Mouse (Mus musculus): ENCODE data around the gene Gm11273.
"Not testable (repeated sequence)": the region's sequence is repeated elsewhere in the genome, so short reads cannot be mapped to it uniquely, and the experiment has no call there.

The Gm11273 gene

DNA sequence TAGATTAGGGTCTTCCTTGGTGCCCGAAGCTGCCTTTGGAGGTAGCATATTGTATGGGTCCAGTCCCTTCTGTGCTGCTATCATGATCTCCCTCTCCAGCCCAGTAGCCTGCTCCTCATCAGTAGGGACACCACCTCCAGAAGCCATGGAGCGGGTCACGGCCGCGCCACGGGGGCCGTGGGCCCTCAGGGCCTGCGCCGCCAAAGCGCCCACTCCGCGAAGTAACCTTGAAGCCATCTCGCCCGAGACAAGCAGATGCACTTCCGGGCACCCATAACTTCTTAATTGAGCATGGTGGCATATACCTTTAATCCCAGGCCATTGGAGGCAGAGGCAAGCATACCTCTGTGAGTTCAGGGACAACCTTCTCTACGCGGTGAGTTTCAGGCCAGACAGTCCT, at the start of gene Gm11273:
Gene Gm11273 (minus strand): TSS at position 237 of the 400 bp plus-strand sequence.
- DNase-seq (ENCODE audit: low spot score in 2 of 2) = not testable (repeated sequence)

GRCm38 (mm10) chr13:21550416-21551110, 49.3 kb upstream of the Gm11273 start:
- no peak for DNase-seq (ENCODE audit: low spot score in 2 of 2)

DNA sequence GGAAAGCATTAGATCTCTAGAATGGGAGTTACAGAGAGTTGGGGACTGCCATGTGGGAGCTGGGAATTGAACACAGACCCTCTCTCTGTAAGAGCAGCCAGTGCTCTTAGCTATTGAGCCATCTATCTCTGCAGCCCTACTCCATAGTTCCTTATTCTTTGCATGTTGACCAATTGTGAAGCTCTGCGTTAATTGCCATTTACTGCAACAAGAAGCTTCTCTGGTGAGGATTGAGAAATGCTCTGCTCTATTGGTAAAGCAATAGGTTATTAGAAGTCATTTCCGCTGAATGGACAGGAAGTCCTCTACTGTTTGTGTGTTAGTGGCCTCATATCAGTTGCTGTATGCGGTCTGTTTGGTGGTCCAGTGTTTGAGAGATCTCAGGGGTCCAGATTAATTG, 48.3 kb upstream of the Gm11273 start:
- DNase-seq (ENCODE audit: low spot score in 2 of 2) = no peak

DNA sequence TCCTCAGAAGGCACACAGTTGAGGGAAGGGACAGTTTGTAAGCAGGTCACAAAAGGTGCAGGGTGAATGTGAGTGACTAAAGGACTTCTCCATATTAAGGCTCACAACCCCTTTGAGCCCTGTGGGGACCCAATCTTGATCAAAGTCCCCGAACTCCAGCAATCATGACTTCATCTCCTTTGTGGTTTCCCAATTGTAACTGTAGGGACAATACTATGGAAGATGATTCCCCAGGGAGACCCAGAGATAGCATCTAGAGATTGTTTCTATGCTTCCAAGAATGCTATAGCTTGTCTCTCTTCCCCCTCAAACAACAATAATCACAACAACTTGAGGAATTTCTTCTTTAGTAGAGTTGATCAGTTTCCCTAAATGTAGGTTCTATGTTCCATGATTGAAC, 41.5 kb upstream of the Gm11273 start, which contains the start of gene Olfr1366:
Gene Olfr1366 (minus strand): TSS at position 101 of the 400 bp plus-strand sequence.
- no peak for DNase-seq (ENCODE audit: low spot score in 2 of 2)

- peak; percentile 66 to 68 for DNase-seq (ENCODE audit: low spot score in 2 of 2)
Measured at GRCm38 (mm10) chr13:21530781-21531201, 29.6 kb upstream of the Gm11273 start, which contains the start of gene Zkscan8. Gene Zkscan8 (minus strand): TSS chr13:21531120.

DNA sequence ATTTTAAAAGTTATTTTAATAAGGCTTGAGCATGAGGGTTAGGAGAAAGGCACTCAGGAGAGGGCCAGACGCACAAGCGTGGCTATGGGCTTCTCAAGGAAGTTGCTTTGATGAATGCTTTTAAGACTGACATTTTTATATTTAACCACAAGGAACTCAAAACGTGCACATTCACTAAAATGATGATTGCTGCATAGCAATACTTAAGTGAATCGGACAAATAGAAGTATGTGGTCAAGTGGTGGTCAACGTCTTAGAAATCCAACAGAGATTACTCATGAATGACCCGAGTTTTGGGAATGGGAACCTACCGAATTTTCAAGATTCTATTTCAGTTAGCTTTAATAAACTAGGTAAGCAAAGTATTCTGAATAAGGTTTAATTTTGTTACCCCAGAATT, 28.9 kb upstream of the Gm11273 start:
- DNase-seq (ENCODE audit: low spot score in 2 of 2) = no peak

DNA sequence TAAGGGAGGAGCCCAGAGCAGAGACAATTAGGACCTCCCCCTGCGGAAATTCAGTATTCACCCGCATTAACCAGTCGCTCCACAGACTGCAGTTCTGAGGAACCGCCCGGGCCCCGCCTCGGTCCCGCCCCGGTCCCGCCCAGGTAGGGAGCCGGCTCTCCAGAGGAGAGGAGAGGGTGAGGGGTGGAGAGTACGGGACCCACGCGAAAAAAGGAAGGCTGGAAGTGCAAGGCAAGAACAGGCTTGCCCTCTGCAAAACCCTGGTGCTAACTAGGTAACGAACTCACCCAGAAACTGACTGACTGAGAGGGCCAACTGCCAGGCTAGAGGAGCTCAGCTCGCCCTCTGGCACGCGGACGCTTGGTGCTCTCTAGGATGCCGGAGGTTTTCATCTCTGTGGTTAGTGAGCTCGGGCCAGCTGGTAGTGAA, 5.0 kb upstream of the Gm11273 start:
- DNase-seq (ENCODE audit: low spot score in 2 of 2) = peak; percentile 35 to 63

GRCm38 (mm10) chr13:21502296-21502695, 1.1 kb upstream of the Gm11273 start:
- DNase-seq (ENCODE audit: low spot score in 2 of 2) = no peak

GRCm38 (mm10) chr13:21495080-21495479, 6.1 kb downstream of the Gm11273 start, which contains the start of gene AK157302:
Gene AK157302 (plus strand): TSS chr13:21495223.
- DNase-seq (ENCODE audit: low spot score in 2 of 2) = no peak

DNA sequence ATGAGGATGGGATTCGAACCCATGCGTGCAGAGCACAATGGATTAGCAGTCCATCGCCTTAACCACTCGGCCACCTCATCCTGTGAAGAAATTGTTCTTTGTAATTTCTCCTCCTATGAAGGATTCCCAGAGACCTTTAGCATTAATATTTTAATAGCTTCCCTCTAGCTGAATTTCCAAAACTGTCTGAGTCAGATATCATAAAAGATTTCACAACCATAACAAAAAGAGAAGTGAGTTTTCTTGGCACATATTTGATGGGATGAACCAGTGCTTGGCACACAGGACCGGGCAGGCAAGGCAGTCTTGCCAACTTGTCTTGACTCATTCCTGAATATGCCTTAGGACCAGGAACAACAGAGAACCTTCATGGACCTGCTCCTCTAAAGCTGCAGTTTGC, 8.4 kb downstream of the Gm11273 start:
- no peak for DNase-seq (ENCODE audit: low spot score in 2 of 2)

DNA sequence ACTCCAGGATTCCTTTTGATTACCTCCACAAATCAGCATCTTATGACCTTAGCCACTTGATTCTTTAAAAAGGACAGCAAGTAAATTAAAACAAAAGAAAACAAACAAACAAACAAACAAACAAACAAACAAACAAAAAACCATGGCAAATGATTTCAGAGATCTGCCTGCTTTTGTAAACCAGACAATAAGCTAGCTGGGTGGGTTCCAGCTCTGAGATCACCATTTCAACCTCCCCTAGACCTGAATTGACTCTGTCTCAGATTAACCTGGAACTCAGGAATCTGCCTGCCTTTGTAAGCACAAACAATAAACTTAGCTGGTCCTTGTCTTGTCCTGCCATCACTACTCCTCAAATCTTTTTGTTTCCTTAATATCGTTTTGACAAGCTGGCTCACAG, 14.3 kb downstream of the Gm11273 start:
- no peak for DNase-seq (ENCODE audit: low spot score in 2 of 2)

DNA sequence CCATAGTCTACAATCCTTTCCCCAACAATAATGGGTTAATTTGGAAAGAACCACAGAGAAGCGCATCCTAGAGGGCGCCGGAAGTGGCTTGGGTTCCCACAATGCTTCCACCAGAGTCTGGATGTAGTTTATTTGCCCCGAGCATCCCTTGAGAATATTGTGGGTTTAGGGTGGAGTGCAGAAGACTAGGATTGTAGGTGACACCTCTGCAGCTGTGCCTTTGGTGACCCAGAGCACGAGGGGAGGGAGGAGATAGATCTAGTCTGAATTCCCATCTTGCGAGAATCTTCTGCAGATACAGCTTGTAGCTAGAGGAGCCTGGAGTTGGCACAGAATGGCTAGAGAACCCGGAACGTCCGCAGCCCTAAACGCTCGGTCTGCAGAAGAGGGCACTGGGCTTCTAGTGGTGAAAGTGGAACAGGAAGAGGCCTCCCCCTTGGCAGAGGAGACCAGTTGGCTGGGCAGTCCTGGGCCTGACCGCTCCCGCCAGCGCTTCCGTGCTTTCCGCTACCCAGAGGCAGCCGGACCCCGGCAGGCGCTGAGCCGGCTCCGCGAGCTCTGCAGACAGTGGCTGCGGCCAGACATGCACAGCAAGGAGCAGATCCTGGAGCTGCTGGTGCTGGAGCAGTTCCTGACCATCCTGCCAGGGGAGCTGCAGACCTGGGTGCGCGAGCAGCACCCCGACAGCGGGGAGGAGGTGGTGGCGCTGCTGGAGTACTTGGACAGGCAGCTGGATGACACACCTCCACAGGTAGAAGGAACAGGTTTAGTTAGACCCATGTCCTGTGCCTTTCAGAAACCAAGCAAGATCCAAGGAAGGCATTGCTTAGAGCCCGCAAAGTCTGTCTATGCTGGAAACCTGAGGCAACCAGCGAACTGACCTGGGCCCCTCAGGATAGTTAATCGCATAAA, 22.2 kb downstream of the Gm11273 start, which contains the start of the genes Zkscan4 and Gm10065:
Gene Zkscan4 (plus strand): TSS at position 149 of the 912 bp plus-strand sequence.
Gene Gm10065 (minus strand): TSS at position 683 of the 912 bp plus-strand sequence.
- DNase-seq (ENCODE audit: low spot score in 2 of 2) = peak; percentile 62 to 70

- DNase-seq (ENCODE audit: low spot score in 2 of 2) = no peak
Measured at GRCm38 (mm10) chr13:21472427-21472826, 28.8 kb downstream of the Gm11273 start.

DNA sequence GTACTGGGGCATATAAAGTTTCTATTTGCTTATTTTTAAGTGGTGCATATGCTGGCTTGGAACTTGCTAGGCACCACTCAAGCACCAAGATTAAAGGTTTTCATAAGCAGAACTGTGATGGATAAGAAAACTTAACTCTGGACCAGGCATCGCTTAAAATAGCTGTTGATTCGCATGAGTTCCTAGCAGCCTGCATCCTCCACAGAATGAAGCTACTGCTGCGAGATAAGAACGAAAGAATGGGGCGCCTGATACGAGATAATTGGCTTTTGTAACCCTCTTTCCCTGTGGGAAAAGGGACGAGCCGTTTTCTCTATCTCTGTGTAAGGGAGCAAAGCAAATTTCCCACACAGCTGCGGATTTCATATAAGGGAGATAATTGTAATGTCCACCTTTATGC, 32.1 kb downstream of the Gm11273 start:
- no peak for DNase-seq (ENCODE audit: low spot score in 2 of 2)

DNA sequence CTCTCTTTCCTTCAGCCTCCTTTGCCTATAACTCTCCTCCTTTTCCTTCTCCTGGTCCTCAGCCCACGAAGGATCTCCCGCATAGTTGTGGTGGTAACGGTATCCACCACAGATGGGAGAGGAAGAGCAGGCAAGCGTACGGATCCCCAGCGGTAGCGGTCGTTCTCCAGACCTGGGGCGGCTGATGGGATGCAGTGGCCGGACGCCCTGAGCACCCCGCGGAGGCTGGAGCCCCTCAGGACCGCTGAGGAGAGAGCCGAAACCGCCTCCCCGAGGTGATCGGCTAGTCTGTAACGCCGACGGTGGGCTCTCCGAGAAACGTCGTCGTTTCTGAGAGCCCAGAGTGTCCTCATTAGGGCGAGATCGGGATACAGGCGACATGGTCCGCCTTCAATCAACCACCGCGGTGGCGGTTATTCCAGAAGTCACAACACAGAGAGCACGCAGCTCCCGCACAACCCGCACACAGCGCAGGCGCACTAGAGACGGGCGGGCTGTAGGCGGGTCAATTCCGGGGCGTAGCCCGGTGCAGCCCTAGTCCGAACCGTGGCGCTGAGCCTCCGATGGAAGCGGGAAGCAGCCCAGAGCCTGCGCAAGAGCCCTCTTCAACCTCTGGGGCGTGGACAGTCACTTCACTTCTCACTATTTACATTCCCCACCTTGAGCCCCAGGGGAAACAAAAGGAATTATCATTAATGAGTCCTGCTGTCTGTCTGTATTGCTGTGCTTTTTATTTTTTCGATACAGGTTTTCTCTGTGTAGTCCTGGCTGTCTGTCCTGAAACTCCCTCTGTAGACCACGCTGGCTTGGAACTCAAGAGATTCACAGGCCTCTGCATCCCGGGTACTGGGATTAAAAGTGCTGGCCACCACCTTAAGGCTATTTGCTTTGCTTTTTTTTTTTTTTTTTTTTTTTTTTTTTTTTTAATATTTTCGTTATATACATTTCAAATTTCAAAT, 32.9 kb downstream of the Gm11273 start, which contains the start of gene Nkapl:
Gene Nkapl (minus strand): TSS at position 449 of the 959 bp plus-strand sequence.
- peak; percentile 31 to 45 for DNase-seq (ENCODE audit: low spot score in 2 of 2)

GRCm38 (mm10) chr13:21467336-21467735, 33.9 kb downstream of the Gm11273 start:
- no peak for DNase-seq (ENCODE audit: low spot score in 2 of 2)

DNA sequence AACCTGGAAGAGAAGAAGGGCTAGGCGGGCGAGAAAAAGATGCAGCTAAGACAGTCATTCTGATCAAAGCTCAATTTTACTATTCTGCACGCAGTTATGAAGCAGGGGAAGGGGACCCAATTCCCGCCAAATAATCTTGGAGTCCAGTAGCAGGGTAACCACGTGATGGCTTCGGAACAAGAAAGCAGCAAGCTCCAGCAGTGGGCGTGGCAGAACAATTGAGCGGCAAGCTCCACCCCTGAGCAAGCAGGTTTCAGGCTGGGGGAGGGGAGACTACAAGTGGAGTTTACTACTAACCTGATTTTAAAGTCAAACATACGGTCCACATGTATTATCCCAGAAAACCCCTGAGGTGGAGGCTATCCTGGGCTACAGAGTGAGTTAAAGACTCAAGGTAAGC, 38.7 kb downstream of the Gm11273 start:
- not testable (repeated sequence) for DNase-seq (ENCODE audit: low spot score in 2 of 2)

DNA sequence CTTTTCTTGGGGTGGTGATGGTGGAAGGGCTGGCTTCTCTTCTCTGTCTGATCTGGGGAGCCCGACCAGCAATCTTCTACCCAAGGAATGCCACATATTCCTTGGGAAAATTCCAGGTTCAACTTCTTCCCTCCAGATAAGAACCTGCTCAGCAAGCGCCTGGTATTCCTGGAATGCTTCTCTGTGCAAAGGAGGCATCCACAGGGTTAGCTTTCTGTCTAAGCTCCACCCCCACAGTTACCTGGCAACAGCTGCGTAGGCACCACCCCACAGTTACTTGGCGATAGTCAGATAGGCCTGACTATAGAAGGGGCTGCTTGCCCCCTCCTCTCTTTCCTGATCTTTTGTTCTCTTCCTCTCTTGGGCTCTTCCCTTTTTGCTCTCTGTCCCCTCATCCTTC, 44.9 kb downstream of the Gm11273 start:
- DNase-seq (ENCODE audit: low spot score in 2 of 2) = no peak

GRCm38 (mm10) chr13:21454133-21454532, 47.1 kb downstream of the Gm11273 start:
- DNase-seq (ENCODE audit: low spot score in 2 of 2) = no peak

DNA sequence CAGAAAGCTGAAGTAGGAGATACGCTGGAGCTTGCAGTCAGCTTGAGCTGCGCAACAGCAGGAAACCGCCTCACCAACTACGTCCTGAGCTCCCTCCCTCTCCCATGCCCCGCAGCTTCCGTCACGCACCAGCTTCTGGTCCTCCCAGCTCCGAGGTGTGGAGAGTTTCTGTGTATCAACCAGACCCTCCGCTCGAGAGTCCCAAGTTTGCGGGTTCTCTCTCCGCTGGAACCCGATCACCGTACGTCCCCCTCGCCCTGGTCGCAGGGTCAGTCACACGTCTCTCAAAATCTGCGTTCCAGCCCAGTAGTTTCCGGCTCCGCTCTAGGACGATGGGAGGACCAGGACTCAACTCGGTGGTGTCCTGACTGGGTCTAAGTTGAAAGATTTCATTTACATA, 47.8 kb downstream of the Gm11273 start, which contains the start of gene Zscan26:
Gene Zscan26 (minus strand): TSS at position 282 of the 400 bp plus-strand sequence.
- DNase-seq (ENCODE audit: low spot score in 2 of 2) = peak; percentile 66 to 68

DNA sequence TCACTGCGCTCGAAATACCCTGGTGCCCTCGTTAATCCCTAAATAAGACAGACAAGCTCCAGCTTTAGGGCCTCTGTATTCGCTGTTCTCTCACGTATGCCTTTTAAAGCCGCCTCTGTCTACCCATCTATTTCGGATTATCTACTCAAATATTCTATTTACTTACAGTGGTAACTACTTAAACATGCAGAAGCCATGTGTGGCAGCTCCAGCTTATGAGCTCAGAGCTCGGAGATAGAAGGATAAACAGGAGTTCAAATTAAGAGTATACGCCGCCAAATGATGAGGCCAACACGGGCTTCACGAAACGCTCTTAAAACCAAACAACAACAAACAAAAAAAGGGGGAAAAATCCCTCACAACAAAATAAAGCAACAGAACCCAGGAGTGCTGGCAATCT, 48.2 kb downstream of the Gm11273 start:
- no peak for DNase-seq (ENCODE audit: low spot score in 2 of 2)
